Mouse (Mus musculus) small intestine, adult 2 months (tissue): ENCODE measurements around the gene Clgn.

Experiments used
- CTCF ChIP-seq: fragments of 200-500 bp; IDR thresholded peaks from 2 replicates; pipeline ENCODE4 v1.5.1; 2012; ENCODE audit warnings: low read depth, mild to moderate bottlenecking, control low read depth, inconsistent platforms, low read length, moderate library complexity, mixed read lengths; ENCODE audit not compliant: insufficient replicate concordance, insufficient read length; ENCODE audit errors: extremely low read depth
- POLR2A ChIP-seq: fragments of 200-500 bp; IDR thresholded peaks from 2 replicates; pipeline ENCODE4 v1.6.1; 2012; ENCODE audit warnings: low read depth, mild to moderate bottlenecking, control low read depth, inconsistent platforms, low read length, moderate library complexity

GRCm38 (mm10) chr8:83406836-83407235 lies 17.2 kb downstream of the Clgn start:
- TF ChIP-seq CTCF (no peak), POLR2A (no peak)
